Mouse (Mus musculus) gastrocnemius, postnatal 36 days (tissue): ENCODE measurements around the gene Ksr1. TPM values are rescaled to one million over a fixed set of nuclear protein-coding genes. Genes with fewer than 3 reads are reported as not detected.

Source experiments
- DNase-seq, 2 experiments: peaks; one replicate each; pipeline ENCODE4 v3.0.0; 2022
- intact Hi-C: fragments of 180-260 bp; cut with DNase I; formaldehyde crosslinking; loops from one replicate; pipeline ENCODE4 v1.15.1; 2025
- total RNA-seq, 2 experiments: library from RNA; stranded (reverse); gene quantifications; 2 replicates each; pipeline ENCODE4 v1.2.3; 2021

Ksr1 gene
- total RNA-seq, 2 experiments from 2014 or later = 72.2 to 74.8 TPM

- intact Hi-C loops = loop anchor here (5.0 kb wide), 2 partner anchors 37 to 63 kb away; no protein-coding TSS in a partner anchor
- no peak for DNase-seq
Measured at GRCm38 (mm10) chr11:79149295-79149694, 3.1 kb upstream of the Ksr1 start.

GRCm38 (mm10) chr11:79148783-79149182 is 2.6 kb upstream of the Ksr1 start:
- intact Hi-C loops = loop anchor here (5.0 kb wide), 2 partner anchors 36 to 64 kb away; no protein-coding TSS in a partner anchor
- no peak for DNase-seq

- DNase-seq = no peak
- intact Hi-C loops = loop anchor here (5.0 kb wide), 2 partner anchors 33 to 67 kb away; no protein-coding TSS in a partner anchor
Measured at GRCm38 (mm10) chr11:79145283-79146265, 633 bp downstream of the Ksr1 start.

- DNase-seq = no peak
- intact Hi-C loops = loop anchor here (5.0 kb wide), 2 partner anchors 32 to 68 kb away; no protein-coding TSS in a partner anchor
Measured at GRCm38 (mm10) chr11:79144741-79145140, 1.5 kb downstream of the Ksr1 start.

GRCm38 (mm10) chr11:79144043-79144591 is 2.1 kb downstream of the Ksr1 start:
- DNase-seq = no peak
- intact Hi-C loops = no loop called here

- no peak for DNase-seq
- intact Hi-C loops = no loop called here
Measured at GRCm38 (mm10) chr11:79143322-79143721, 2.9 kb downstream of the Ksr1 start.

- intact Hi-C loops = no loop called here
- no peak for DNase-seq
Measured at GRCm38 (mm10) chr11:79142381-79142780, 3.8 kb downstream of the Ksr1 start.

GRCm38 (mm10) chr11:79141235-79142109 is 4.7 kb downstream of the Ksr1 start:
- intact Hi-C loops = no loop called here
- no peak for DNase-seq

GRCm38 (mm10) chr11:79140511-79140888 is 5.7 kb downstream of the Ksr1 start:
- no peak for DNase-seq
- intact Hi-C loops = no loop called here

GRCm38 (mm10) chr11:79139878-79140510 is 6.2 kb downstream of the Ksr1 start:
- DNase-seq = no peak
- intact Hi-C loops = no loop called here

GRCm38 (mm10) chr11:79138621-79139020 is 7.6 kb downstream of the Ksr1 start:
- DNase-seq = no peak
- intact Hi-C loops = no loop called here

GRCm38 (mm10) chr11:79137245-79137644 is 9.0 kb downstream of the Ksr1 start:
- DNase-seq = no peak
- intact Hi-C loops = no loop called here

- no peak for DNase-seq
- intact Hi-C loops = no loop called here
Measured at GRCm38 (mm10) chr11:79135685-79136360, 10.4 kb downstream of the Ksr1 start.

GRCm38 (mm10) chr11:79135105-79135503 is 11.1 kb downstream of the Ksr1 start:
- intact Hi-C loops = no loop called here
- DNase-seq = no peak

GRCm38 (mm10) chr11:79134416-79135104 is 11.6 kb downstream of the Ksr1 start:
- no peak for DNase-seq
- intact Hi-C loops = no loop called here

- no peak for DNase-seq
- intact Hi-C loops = no loop called here
Measured at GRCm38 (mm10) chr11:79133961-79134360, 12.2 kb downstream of the Ksr1 start.

- intact Hi-C loops = no loop called here
- no peak for DNase-seq
Measured at GRCm38 (mm10) chr11:79133051-79133450, 13.2 kb downstream of the Ksr1 start.

- intact Hi-C loops = no loop called here
- DNase-seq = no peak
Measured at GRCm38 (mm10) chr11:79131949-79132411, 14.2 kb downstream of the Ksr1 start.
